In genomic region chr4:133874865-133875517, GRCm38 (mm10) we compare ENCODE assay signal across 12 mouse cellular contexts. TPM values are rescaled to one million over a fixed set of nuclear protein-coding genes. Genes with fewer than 3 reads are reported as not detected.
DNase-seq lines count a peak whose midpoint lies in the region; ATAC-seq and TF ChIP-seq lines count a peak whose summit lies in the region.
"Had no signal": no experiment of that assay in that cellular context is flagged by ENCODE, and none has a peak within 500 bp of the region (broad histone marks: within the 10 kb centered on the region; RNA-seq: fewer than 3 reads in every experiment).

No protein-coding gene starts in this region.

- H3K27ac ChIP-seq in heart, embryonic 11.5 days (ENCODE audit: low read depth, low read length): no peak overlapping the region
- peak overlapping the region; percentile 44; the same call in 1 of the 2 replicates for H3K27ac ChIP-seq in stomach, embryonic 15.5 days
- no peak overlapping the region; the same call in 1 of the 2 replicates for H3K27ac ChIP-seq in stomach, postnatal 0 days (replicated peaks)
- peak overlapping the region; percentile 96 for H3K27ac ChIP-seq in liver, embryonic 14.5 days
- H3K27ac ChIP-seq: kidney, postnatal 0 days had no signal

- WGBS in heart, embryonic 11.5 days (ENCODE audit: insufficient replicate concordance): 45% methylated on average over 13 of the region's 13 CpGs
- 69% methylated on average over 13 of the region's 13 CpGs for WGBS in stomach, embryonic 15.5 days
- WGBS in stomach, postnatal 0 days: 73% methylated on average over 13 of the region's 13 CpGs
- 22% methylated on average over 13 of the region's 13 CpGs for WGBS in liver, embryonic 14.5 days (ENCODE audit: insufficient replicate concordance)

- no peaks in the 10 kb centered on the region for H3K9me3 ChIP-seq in heart, embryonic 11.5 days (replicated peaks; ENCODE audit: control insufficient read depth, low read length)
- H3K9me3 ChIP-seq in stomach, embryonic 15.5 days: no peaks in the 10 kb centered on the region
- H3K9me3 ChIP-seq in stomach, postnatal 0 days (ENCODE audit: control insufficient read depth, low read length): no peaks in the 10 kb centered on the region
- no peaks in the 10 kb centered on the region for H3K9me3 ChIP-seq in liver, embryonic 14.5 days (ENCODE audit: control insufficient read depth, low read length)

- no peak for DNase-seq in heart, postnatal 10 days
- no peak for DNase-seq in stomach, postnatal 0 days (ENCODE audit: low spot score)
- peak in 1 of 3 experiments; percentile 37 for DNase-seq in liver, embryonic 14.5 days (ENCODE audit: low read depth in 3 of 3, low spot score in 3 of 3)
- no peak for DNase-seq in c-Kit-positive CD71-positive TER-119-positive erythroid progenitor cells, embryonic 14.5 days (ENCODE audit: low spot score)
- DNase-seq in adrenal gland, adult 8-10 months: no peak
- DNase-seq: adrenal gland, postnatal 10 days; forebrain, postnatal 0 days; lung, postnatal 36 days had no signal

- intact Hi-C loops in heart, postnatal 10 days (cut with DNase I): no loop called here

- no peaks in the 10 kb centered on the region for H3K36me3 ChIP-seq in heart, embryonic 11.5 days (ENCODE audit: control insufficient read depth, insufficient read depth, low read length)
- 0 out of 2 replicates have a peak, but pooled peaks cover 7% of the 10 kb centered on the region for H3K36me3 ChIP-seq in stomach, embryonic 15.5 days
- H3K36me3 ChIP-seq in stomach, postnatal 0 days (ENCODE audit: control insufficient read depth, insufficient read depth, low read length): no peaks in the 10 kb centered on the region; the same call in 1 of the 2 replicates
- peaks cover 13% of the 10 kb centered on the region for H3K36me3 ChIP-seq in liver, embryonic 14.5 days (replicated peaks; ENCODE audit: control insufficient read depth, insufficient read depth, low read depth)

- H3K4me2 ChIP-seq in heart, embryonic 11.5 days: 0 out of 2 replicates have a peak overlapping the region, but pooled peaks have one; percentile 3
- H3K4me2 ChIP-seq in stomach, embryonic 15.5 days: no peak overlapping the region
- H3K4me2 ChIP-seq in stomach, postnatal 0 days (replicated peaks; ENCODE audit: low read depth): no peak overlapping the region
- H3K4me2 ChIP-seq in liver, embryonic 14.5 days (ENCODE audit: low read depth): peak overlapping the region; percentile 82

- H3K27me3 ChIP-seq in heart, embryonic 11.5 days (ENCODE audit: control insufficient read depth, insufficient read depth, low read length): no peaks in the 10 kb centered on the region
- H3K27me3 ChIP-seq in stomach, embryonic 15.5 days (replicated peaks): no peaks in the 10 kb centered on the region
- no peaks in the 10 kb centered on the region for H3K27me3 ChIP-seq in stomach, postnatal 0 days (ENCODE audit: control insufficient read depth, insufficient read depth, low read length)
- H3K27me3 ChIP-seq in liver, embryonic 14.5 days (ENCODE audit: control insufficient read depth, insufficient read depth, low read length): no peaks in the 10 kb centered on the region

- H3K4me1 ChIP-seq in heart, embryonic 11.5 days (ENCODE audit: control insufficient read depth, insufficient read depth, low read length): peaks cover 52% of the 10 kb centered on the region
- H3K4me1 ChIP-seq in stomach, embryonic 15.5 days: peaks cover 4% of the 10 kb centered on the region; the same call in 1 of the 2 replicates
- H3K4me1 ChIP-seq in stomach, postnatal 0 days (replicated peaks; ENCODE audit: control insufficient read depth, insufficient read depth): no peaks in the 10 kb centered on the region
- H3K4me1 ChIP-seq in liver, embryonic 14.5 days (replicated peaks; ENCODE audit: control insufficient read depth in 2 of 2, insufficient read depth in 2 of 2, low read length in 1 of 2): peaks cover 38 to 49% of the 10 kb centered on the region in 2 experiments

- no peak overlapping the region for H3K4me3 ChIP-seq in heart, embryonic 11.5 days (ENCODE audit: low read depth, low read length)
- H3K4me3 ChIP-seq in stomach, embryonic 15.5 days (replicated peaks): no peak overlapping the region
- H3K4me3 ChIP-seq in stomach, postnatal 0 days (ENCODE audit: low read depth, low read length): no peak overlapping the region
- H3K4me3 ChIP-seq in liver, embryonic 14.5 days (ENCODE audit: insufficient read depth in 1 of 2, low read depth in 2 of 2, low read length in 2 of 2): peak overlapping the region; percentile 59 to 72; a peak in 2 of 4 replicates
- H3K4me3 ChIP-seq: myocyte had no signal

- ATAC-seq in heart, embryonic 11.5 days (replicated peaks; ENCODE audit: insufficient number of reproducible peaks, low FRiP score, low TSS enrichment): no peak
- no peak for ATAC-seq in stomach, embryonic 15.5 days (ENCODE audit: insufficient read depth, low FRiP score, low read depth)
- no peak for ATAC-seq in stomach, postnatal 0 days (ENCODE audit: low FRiP score, low TSS enrichment)
- ATAC-seq in liver, embryonic 14.5 days (ENCODE audit: insufficient read depth): no peak
- ATAC-seq: forebrain, postnatal 0 days had no signal

- no peak overlapping the region; the same call in none of the 2 replicates for H3K9ac ChIP-seq in heart, embryonic 11.5 days (ENCODE audit: low read depth, low read length)
- H3K9ac ChIP-seq in stomach, embryonic 15.5 days: no peak overlapping the region
- H3K9ac ChIP-seq in stomach, postnatal 0 days (ENCODE audit: low read length): no peak overlapping the region
- peak overlapping the region; percentile 75 for H3K9ac ChIP-seq in liver, embryonic 14.5 days (replicated peaks)
- H3K9ac ChIP-seq: forebrain, postnatal 0 days had no signal

- TF ChIP-seq EP300 in stomach, postnatal 0 days (optimal IDR thresholded peaks at IDR 0.05): no peak
- no peak for TF ChIP-seq EP300 in liver, embryonic 14.5 days (IDR thresholded peaks at IDR 0.05; ENCODE audit: low read depth)

- no peak for TF ChIP-seq CTCF in stomach, postnatal 0 days (IDR thresholded peaks at IDR 0.05; ENCODE audit: low read depth)
- TF ChIP-seq CTCF in liver, embryonic 14.5 days (IDR thresholded peaks at IDR 0.05; ENCODE audit: low read depth): no peak

RNA-seq across cellular contexts. Expression of gene Rps6ka1, which starts 12.6 kb away (rescaled TPM):
- 20.9 and 23.1 TPM in 2 replicates for polyA plus RNA-seq in heart, embryonic 11.5 days (2014; fragmentation: Nextera tagmentation; extraction: Ambion mirVana)
- total RNA-seq in heart, postnatal 10 days (2021): 1 to 10 TPM; 9.1 to 9.3 TPM
- 73.4 and 76.4 TPM in 2 replicates for polyA plus RNA-seq in stomach, embryonic 15.5 days (2015; fragmentation: Nextera tagmentation; extraction: Ambion mirVana)
- 45.5 and 46.0 TPM in 2 replicates for polyA plus RNA-seq in stomach, postnatal 0 days (2015; fragmentation: Nextera tagmentation; extraction: Ambion mirVana)
- polyA plus RNA-seq in liver, embryonic 14.5 days (2012; rRNA removed): 27.9 and 28.4 TPM in 2 replicates
- polyA plus RNA-seq in liver, embryonic 14.5 days (2014; fragmentation: Nextera tagmentation; extraction: Ambion mirVana): 48.4 and 53.0 TPM in 2 replicates
- total RNA-seq in adrenal gland, adult 8-10 months (2022): 10 to 100 TPM; 16.4 to 25.7 (median 22.8) TPM

Comparison
In these comparisons a context has a peak if more than half of its experiments do, and no peak if none do; other contexts are left out.
1. H3K27ac ChIP-seq: peak in stomach, embryonic 15.5 days (single experiment) and liver, embryonic 14.5 days (single experiment); none in heart, embryonic 11.5 days (single experiment) and stomach, postnatal 0 days (single experiment).
2. H3K4me2 ChIP-seq: peak in heart, embryonic 11.5 days (single experiment) and liver, embryonic 14.5 days (single experiment); none in stomach, embryonic 15.5 days (single experiment) and stomach, postnatal 0 days (single experiment).
3. H3K4me3 ChIP-seq: peak in liver, embryonic 14.5 days (2 of 2); none in heart, embryonic 11.5 days (single experiment), stomach, embryonic 15.5 days (single experiment) and stomach, postnatal 0 days (single experiment).